Mouse (Mus musculus): ENCODE measurements around the gene Tcte3. TPM values are rescaled to one million over a fixed set of nuclear protein-coding genes. Genes with fewer than 3 reads are reported as not detected.

The Tcte3 gene
- 1.9 TPM for polyA plus RNA-seq (2014; fragmentation: Illumina TruSeq; extraction: RNeasy Lipid Tissue Mini Kit (QIAGEN cat#74804); ENCODE audit: low replicate concordance)

GRCm38 (mm10) chr17:15041175-15041729 lies at the start of gene Tcte3, which contains the start of the genes Ermard and Gm3448:
Gene Tcte3 (minus strand): TSS chr17:15041488.
Gene Ermard (plus strand): TSS chr17:15041208.
Gene Gm3448 (minus strand): TSS chr17:15041537.

GRCm38 (mm10) chr17:15009706-15010413 lies 31.4 kb downstream of the Tcte3 start, which contains the start of gene Gm3435:
Gene Gm3435 (plus strand): TSS chr17:15010176.

DNA sequence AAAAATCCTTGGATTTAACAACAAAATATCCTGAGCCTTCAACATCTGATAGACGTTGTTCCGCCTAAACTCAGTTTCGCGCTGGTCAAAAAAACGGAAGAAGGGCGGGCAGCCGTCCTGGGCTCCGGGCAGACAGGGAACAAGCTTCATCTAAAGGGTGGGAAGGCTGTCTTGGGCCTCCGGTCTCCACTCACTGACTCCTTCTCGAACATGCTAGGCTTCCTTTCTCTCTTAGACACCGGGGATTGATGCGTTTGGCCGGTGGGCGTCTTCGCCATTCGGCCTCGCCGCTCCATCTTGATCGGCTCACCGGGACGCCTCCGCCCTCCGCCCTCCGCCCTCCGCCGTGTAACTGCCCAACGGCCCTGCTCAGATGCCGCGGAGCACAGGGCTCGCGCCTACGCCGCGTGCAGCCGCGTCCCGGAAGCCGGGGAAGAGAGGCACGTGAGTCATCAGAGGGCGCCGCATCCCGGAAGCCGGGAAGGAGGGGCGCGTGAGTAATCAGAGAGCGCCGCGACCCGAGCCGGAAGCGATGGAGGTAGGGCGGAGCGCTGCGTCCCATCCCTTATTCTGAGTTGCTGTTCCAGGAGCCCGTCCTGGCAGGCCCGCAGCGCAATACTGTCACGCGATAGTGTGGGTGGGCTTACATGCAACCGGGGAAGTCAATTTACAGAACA lies 62.8 kb downstream of the Tcte3 start, which contains the start of the genes 9030025P20Rik and Gm3417:
TSS of gene 9030025P20Rik (plus strand) at position 107 of the 677 bp plus-strand sequence.
TSS of gene Gm3417 (minus strand) at position 429 of the 677 bp plus-strand sequence.

Other genes starting within 250 kb of the Tcte3 start
- gene Wdr27, start 98.3 kb downstream of the Tcte3 start, polyA plus RNA-seq (2014; fragmentation: Illumina TruSeq; extraction: RNeasy Lipid Tissue Mini Kit (QIAGEN cat#74804); ENCODE audit: low replicate concordance), result 4.0 TPM
- 103 TPM for gene 1600012H06Rik, start 98.3 kb downstream of the Tcte3 start, polyA plus RNA-seq (2014; fragmentation: Illumina TruSeq; extraction: RNeasy Lipid Tissue Mini Kit (QIAGEN cat#74804); ENCODE audit: low replicate concordance)
- 87.8 TPM for gene Phf10, start 80.2 kb downstream of the Tcte3 start, polyA plus RNA-seq (2014; fragmentation: Illumina TruSeq; extraction: RNeasy Lipid Tissue Mini Kit (QIAGEN cat#74804); ENCODE audit: low replicate concordance)
- gene 9030025P20Rik, start 63.0 kb downstream of the Tcte3 start, polyA plus RNA-seq (2014; fragmentation: Illumina TruSeq; extraction: RNeasy Lipid Tissue Mini Kit (QIAGEN cat#74804); ENCODE audit: low replicate concordance), result 4.9 TPM
- gene Gm3417, start 62.7 kb downstream of the Tcte3 start, polyA plus RNA-seq (2014; fragmentation: Illumina TruSeq; extraction: RNeasy Lipid Tissue Mini Kit (QIAGEN cat#74804); ENCODE audit: low replicate concordance), result 1.8 TPM
- 2.1 TPM for gene Gm3435, start 31.3 kb downstream of the Tcte3 start, polyA plus RNA-seq (2014; fragmentation: Illumina TruSeq; extraction: RNeasy Lipid Tissue Mini Kit (QIAGEN cat#74804); ENCODE audit: low replicate concordance)
- 43.9 TPM for gene Ermard, start 280 bp downstream of the Tcte3 start, polyA plus RNA-seq (2014; fragmentation: Illumina TruSeq; extraction: RNeasy Lipid Tissue Mini Kit (QIAGEN cat#74804); ENCODE audit: low replicate concordance)
- 4.8 TPM for gene Gm3448, start within 50 bp of the Tcte3 start, polyA plus RNA-seq (2014; fragmentation: Illumina TruSeq; extraction: RNeasy Lipid Tissue Mini Kit (QIAGEN cat#74804); ENCODE audit: low replicate concordance)

All from small intestine, adult 10 weeks (tissue).